Mouse (Mus musculus) testis, adult 2 months (tissue): ENCODE measurements around the gene Zbtb7b. TPM values are rescaled to one million over a fixed set of nuclear protein-coding genes. Genes with fewer than 3 reads are reported as not detected.
A peak's percentile ranks its signal among the peaks of the same experiment; 100 is the strongest.

Source experiments
- H3K27ac ChIP-seq: fragments of 200-500 bp; 2 replicates; pipeline ENCODE4 v1.5.1; 2012; ENCODE audit warnings: low read depth, low read length; ENCODE audit not compliant: control insufficient read depth, insufficient read depth
- H3K27me3 ChIP-seq: fragments of 200-500 bp; 2 replicates; pipeline ENCODE4 v1.6.1; 2012; ENCODE audit warnings: mild to moderate bottlenecking, low read length, moderate library complexity; ENCODE audit not compliant: control insufficient read depth, insufficient read depth
- H3K36me3 ChIP-seq: fragments of 200-500 bp; 2 replicates; pipeline ENCODE4 v1.6.1; 2012; ENCODE audit warnings: mild to moderate bottlenecking, low read length; ENCODE audit not compliant: control insufficient read depth, insufficient read depth
- H3K4me1 ChIP-seq: fragments of 200-500 bp; 2 replicates; pipeline ENCODE4 v1.6.1; 2012; ENCODE audit warnings: low read length; ENCODE audit not compliant: control insufficient read depth, insufficient read depth
- H3K4me3 ChIP-seq: fragments of 200-500 bp; 2 replicates; pipeline ENCODE4 v1.5.1; 2012; ENCODE audit warnings: low read depth, mild to moderate bottlenecking, low read length, moderate library complexity, mixed read lengths; ENCODE audit not compliant: control insufficient read depth
- CTCF ChIP-seq: fragments of 200-500 bp; IDR thresholded peaks from 2 replicates; pipeline ENCODE4 v1.5.1; 2012; ENCODE audit warnings: low read depth, mild to moderate bottlenecking, inconsistent platforms, low read length, moderate library complexity; ENCODE audit not compliant: control insufficient read depth, insufficient read depth, insufficient replicate concordance
- POLR2A ChIP-seq: fragments of 200-500 bp; IDR thresholded peaks from 2 replicates; pipeline ENCODE4 v1.6.1; 2012; ENCODE audit warnings: low read depth, mild to moderate bottlenecking, inconsistent platforms, low read length, moderate library complexity; ENCODE audit not compliant: control insufficient read depth
- polyA plus RNA-seq: library from polyadenylated mRNA; depleted of rRNA; stranded (reverse); fragments of >200 nt; gene quantifications from 2 replicates; pipeline ENCODE4 v1.2.3, GENCODE M21; 2012

Zbtb7b gene
- polyA plus RNA-seq, 1 experiment, result 4.4 TPM

- TF ChIP-seq POLR2A (no peak), CTCF (no peak)
- peaks cover 20% of the 10 kb centered on the region for H3K4me1 ChIP-seq
- H3K36me3 ChIP-seq, result no peaks in the 10 kb centered on the region
- peak overlapping the region; percentile 78 for H3K4me3 ChIP-seq
- no peaks in the 10 kb centered on the region for H3K27me3 ChIP-seq
- H3K27ac ChIP-seq, result no peak overlapping the region
These were observed 57.4 kb downstream of the Zbtb7b start for GRCm38 (mm10) chr3:89337062-89337720.

- no peak for TF ChIP-seq POLR2A
- no peak for TF ChIP-seq CTCF
- Histone ChIP-seq H3K36me3 (no peaks in the 10 kb centered on the region), H3K27ac (no peak overlapping the region), H3K4me1 (peaks cover 26% of the 10 kb centered on the region), H3K4me3 (no peak overlapping the region), H3K27me3 (no peaks in the 10 kb centered on the region)
These were observed 58.0 kb downstream of the Zbtb7b start for GRCm38 (mm10) chr3:89336529-89336928.

- TF ChIP-seq CTCF, result no peak
- TF ChIP-seq POLR2A, result no peak
- H3K27me3 ChIP-seq, result no peaks in the 10 kb centered on the region
- H3K36me3 ChIP-seq, result no peaks in the 10 kb centered on the region
- peak overlapping the region; percentile 2 for H3K4me3 ChIP-seq
- H3K4me1 ChIP-seq, result peaks cover 32% of the 10 kb centered on the region
- H3K27ac ChIP-seq, result no peak overlapping the region
These were observed 61.5 kb downstream of the Zbtb7b start for GRCm38 (mm10) chr3:89333053-89333452.

GRCm38 (mm10) chr3:89332476-89332875, 62.1 kb downstream of the Zbtb7b start:
- Histone ChIP-seq H3K36me3 (no peaks in the 10 kb centered on the region), H3K27me3 (no peaks in the 10 kb centered on the region), H3K27ac (no peak overlapping the region), H3K4me1 (peaks cover 28% of the 10 kb centered on the region), H3K4me3 (peak overlapping the region; percentile 78)
- TF ChIP-seq CTCF (no peak), POLR2A (no peak)

GRCm38 (mm10) chr3:89332013-89332412, 62.6 kb downstream of the Zbtb7b start:
- peak overlapping the region; percentile 41; the same call in 1 of the 2 replicates for H3K27ac ChIP-seq
- H3K4me3 ChIP-seq, result peak overlapping the region; percentile 78
- no peaks in the 10 kb centered on the region for H3K36me3 ChIP-seq
- no peaks in the 10 kb centered on the region for H3K27me3 ChIP-seq
- H3K4me1 ChIP-seq, result peaks cover 25% of the 10 kb centered on the region
- TF ChIP-seq CTCF (no peak), POLR2A (no peak)

GRCm38 (mm10) chr3:89331561-89331960, 63.0 kb downstream of the Zbtb7b start:
- Histone ChIP-seq H3K27ac (peak overlapping the region; percentile 41; the same call in 1 of the 2 replicates), H3K36me3 (no peaks in the 10 kb centered on the region), H3K4me1 (peaks cover 25% of the 10 kb centered on the region), H3K27me3 (no peaks in the 10 kb centered on the region), H3K4me3 (peak overlapping the region; percentile 78)
- TF ChIP-seq CTCF (no peak), POLR2A (no peak)

GRCm38 (mm10) chr3:89330948-89331347, 63.6 kb downstream of the Zbtb7b start:
- no peaks in the 10 kb centered on the region for H3K36me3 ChIP-seq
- H3K27ac ChIP-seq, result no peak overlapping the region
- TF ChIP-seq CTCF (no peak), POLR2A (no peak)
- H3K4me1 ChIP-seq, result peaks cover 25% of the 10 kb centered on the region
- peak overlapping the region; percentile 78 for H3K4me3 ChIP-seq
- H3K27me3 ChIP-seq, result no peaks in the 10 kb centered on the region
